In genomic region chr10:4775541-4775940, GRCm38 (mm10) we compare ENCODE assay signal across 16 mouse cellular contexts.
DNase-seq lines count a peak whose midpoint lies in the region; ATAC-seq and TF ChIP-seq lines count a peak whose summit lies in the region.
"Had no signal": no experiment of that assay in that cellular context is flagged by ENCODE, and none has a peak within 500 bp of the region (broad histone marks: within the 10 kb centered on the region; RNA-seq: fewer than 3 reads in every experiment).

No protein-coding gene starts in this region.

- H3K27ac ChIP-seq in kidney, adult 2 months (ENCODE audit: insufficient read depth, low read depth, low read length) = no peak overlapping the region
- H3K27ac ChIP-seq in kidney, embryonic 16.5 days (ENCODE audit: low read length) = no peak overlapping the region
- peak overlapping the region; percentile 22 for H3K27ac ChIP-seq in embryonic fibroblast, embryonic 13.5 days (ENCODE audit: insufficient read depth, low read length)
- H3K27ac ChIP-seq in hindbrain, embryonic 11.5 days (ENCODE audit: low read depth, low read length) = no peak overlapping the region
- H3K27ac ChIP-seq: embryonic facial prominence, embryonic 12.5 days; limb, embryonic 13.5 days; midbrain, embryonic 15.5 days; stomach, embryonic 15.5 days had no signal

- 80% methylated on average over 3 of the region's 3 CpGs for WGBS in kidney, adult 2 months
- WGBS in kidney, embryonic 16.5 days = 89% methylated on average over 3 of the region's 3 CpGs
- 86% methylated on average over 3 of the region's 3 CpGs for WGBS in hindbrain, embryonic 11.5 days

- H3K9ac ChIP-seq in kidney, embryonic 16.5 days (replicated peaks; ENCODE audit: low read length) = no peak overlapping the region
- no peak overlapping the region for H3K9ac ChIP-seq in hindbrain, embryonic 11.5 days (ENCODE audit: low read depth, low read length)
- H3K9ac ChIP-seq: embryonic facial prominence, embryonic 12.5 days; forebrain, postnatal 0 days; limb, embryonic 13.5 days; lung, embryonic 14.5 days; midbrain, embryonic 15.5 days; stomach, embryonic 15.5 days had no signal

- no peaks in the 10 kb centered on the region for H3K27me3 ChIP-seq in kidney, adult 2 months (replicated peaks; ENCODE audit: control insufficient read depth, insufficient read depth, low read length)
- no peaks in the 10 kb centered on the region for H3K27me3 ChIP-seq in kidney, embryonic 16.5 days (ENCODE audit: insufficient read depth, low read length)
- no peaks in the 10 kb centered on the region for H3K27me3 ChIP-seq in hindbrain, embryonic 11.5 days (ENCODE audit: control insufficient read depth, insufficient read depth, low read length)
- H3K27me3 ChIP-seq: embryonic facial prominence, embryonic 12.5 days; limb, embryonic 13.5 days; midbrain, embryonic 15.5 days; stomach, embryonic 15.5 days had no signal

- ATAC-seq in kidney, embryonic 16.5 days (ENCODE audit: low FRiP score, low TSS enrichment) = no peak
- no peak for ATAC-seq in megakaryocyte-erythroid progenitor cell, adult 5-6 weeks (replicated peaks; ENCODE audit: low FRiP score, low TSS enrichment, poor library complexity, severe bottlenecking)
- ATAC-seq in hindbrain, embryonic 11.5 days (ENCODE audit: low FRiP score) = no peak
- ATAC-seq: forebrain, postnatal 0 days; intestine, postnatal 0 days; midbrain, embryonic 15.5 days had no signal

- 0 out of 2 replicates have a peak, but pooled peaks cover 2% of the 10 kb centered on the region for H3K4me1 ChIP-seq in kidney, adult 2 months (ENCODE audit: control insufficient read depth, insufficient read depth, low read length)
- no peaks in the 10 kb centered on the region for H3K4me1 ChIP-seq in kidney, embryonic 16.5 days (ENCODE audit: insufficient read depth, low read length)
- H3K4me1 ChIP-seq in embryonic fibroblast, embryonic 13.5 days (ENCODE audit: control insufficient read depth, insufficient read depth, low read length) = 0 out of 2 replicates have a peak, but pooled peaks cover 5% of the 10 kb centered on the region
- no peaks in the 10 kb centered on the region for H3K4me1 ChIP-seq in hindbrain, embryonic 11.5 days (replicated peaks; ENCODE audit: control insufficient read depth, insufficient read depth, low read length)
- H3K4me1 ChIP-seq: embryonic facial prominence, embryonic 12.5 days; limb, embryonic 13.5 days; midbrain, embryonic 15.5 days; stomach, embryonic 15.5 days had no signal

- DNase-seq in kidney, adult 2 months = peak; percentile 5
- peak; percentile 53 for DNase-seq in 416B (ENCODE audit: low read depth)
- peak; percentile 69 to 75 for DNase-seq in heart, postnatal 10 days
- DNase-seq in hindbrain, embryonic 11.5 days (ENCODE audit: low spot score) = no peak
- DNase-seq: cerebellum, adult 2 months; forebrain, postnatal 0 days; layer of hippocampus, adult 9-11 months had no signal

- peaks cover 3% of the 10 kb centered on the region; the same call in 1 of the 2 replicates for H3K9me3 ChIP-seq in kidney, embryonic 16.5 days (ENCODE audit: low read length)
- H3K9me3 ChIP-seq in hindbrain, embryonic 11.5 days (ENCODE audit: control insufficient read depth, low read length) = no peaks in the 10 kb centered on the region
- H3K9me3 ChIP-seq: embryonic facial prominence, embryonic 12.5 days; limb, embryonic 13.5 days; midbrain, embryonic 15.5 days; stomach, embryonic 15.5 days had no signal

- no peak overlapping the region for H3K4me2 ChIP-seq in kidney, embryonic 16.5 days (replicated peaks; ENCODE audit: low read depth, low read length)
- no peak overlapping the region for H3K4me2 ChIP-seq in hindbrain, embryonic 11.5 days (replicated peaks; ENCODE audit: low read depth, low read length)
- H3K4me2 ChIP-seq: embryonic facial prominence, embryonic 12.5 days; limb, embryonic 13.5 days; lung, embryonic 14.5 days; midbrain, embryonic 15.5 days; stomach, embryonic 15.5 days had no signal

- TF ChIP-seq CTCF in kidney, adult 2 months (conservative IDR thresholded peaks at IDR 0.05; ENCODE audit: insufficient read depth, insufficient read length, low read depth, low read length) = no peak
- no peak for TF ChIP-seq CTCF in embryonic fibroblast, embryonic 13.5 days (IDR thresholded peaks at IDR 0.05; ENCODE audit: borderline replicate concordance, insufficient read depth, low read length)

- TF ChIP-seq POLR2A in kidney, adult 2 months (IDR thresholded peaks at IDR 0.05; ENCODE audit: low read depth, low read length) = no peak
- TF ChIP-seq POLR2A in embryonic fibroblast, embryonic 13.5 days (IDR thresholded peaks at IDR 0.05; ENCODE audit: low read depth, low read length) = no peak

- H3K36me3 ChIP-seq in kidney, adult 2 months (ENCODE audit: control insufficient read depth, insufficient read depth, low read length) = no peaks in the 10 kb centered on the region
- no peaks in the 10 kb centered on the region for H3K36me3 ChIP-seq in kidney, embryonic 16.5 days (ENCODE audit: insufficient read depth, low read length)
- no peaks in the 10 kb centered on the region for H3K36me3 ChIP-seq in hindbrain, embryonic 11.5 days (ENCODE audit: control insufficient read depth, insufficient read depth, low read length)
- H3K36me3 ChIP-seq: embryonic facial prominence, embryonic 12.5 days; limb, embryonic 13.5 days; midbrain, embryonic 15.5 days; stomach, embryonic 15.5 days had no signal

- intact Hi-C loops in heart, postnatal 10 days (cut with DNase I) = no loop called here

- H3K4me3 ChIP-seq in kidney, adult 2 months (ENCODE audit: insufficient read depth, low read depth, low read length) = no peak overlapping the region
- no peak overlapping the region for H3K4me3 ChIP-seq in kidney, embryonic 16.5 days (ENCODE audit: low read length)
- no peak overlapping the region for H3K4me3 ChIP-seq in embryonic fibroblast, embryonic 13.5 days (ENCODE audit: insufficient read depth, low read length)
- no peak overlapping the region for H3K4me3 ChIP-seq in hindbrain, embryonic 11.5 days (ENCODE audit: low read depth, low read length)
- H3K4me3 ChIP-seq: embryonic facial prominence, embryonic 12.5 days; limb, embryonic 13.5 days; midbrain, embryonic 15.5 days; stomach, embryonic 15.5 days had no signal
